Mouse (Mus musculus): ENCODE data around the gene Lbx2. TPM values are rescaled to one million over a fixed set of nuclear protein-coding genes. Genes with fewer than 3 reads are reported as not detected.

Gene Lbx2
- polyA plus RNA-seq, 1 experiment from 2014 or later = not detected

DNA sequence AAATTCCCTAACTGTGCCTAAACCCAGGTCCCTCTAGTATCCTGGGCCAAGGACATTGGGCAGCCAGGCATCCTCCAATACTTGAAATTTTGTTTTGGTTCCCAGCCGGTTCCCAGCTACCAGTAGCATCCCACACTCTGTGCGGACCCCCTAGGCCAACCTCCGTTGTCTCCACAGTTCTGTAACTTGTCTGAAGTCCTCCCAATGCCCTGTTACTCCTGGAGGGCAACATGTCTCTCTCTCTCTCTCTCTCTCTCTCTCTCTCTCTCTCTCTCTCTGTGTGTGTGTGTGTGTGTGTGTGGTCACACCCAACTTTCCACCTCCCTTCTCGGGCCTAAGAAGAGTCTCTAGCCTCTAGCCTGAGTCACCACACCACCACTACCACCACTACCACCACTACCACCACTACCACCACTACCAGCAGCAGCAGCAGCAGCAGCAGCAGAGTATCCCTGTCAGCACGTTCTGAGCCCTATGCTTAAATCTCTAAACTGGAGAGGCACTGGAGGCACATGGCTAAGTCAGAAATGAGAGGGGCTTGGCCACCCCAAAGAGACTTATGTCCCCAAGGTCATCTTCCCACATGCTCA is 50.2 kb downstream of the Lbx2 start:
- Histone ChIP-seq H3K36me3 (ENCODE audit: control insufficient read depth, insufficient read depth) (no peaks in the 10 kb centered on the region), H3K4me3 (replicated peaks; ENCODE audit: low read length) (no peak overlapping the region; the same call in 1 of the 2 replicates), H3K4me1 (replicated peaks; ENCODE audit: control insufficient read depth, insufficient read depth, low read length) (peaks cover 21% of the 10 kb centered on the region), H3K9me3 (ENCODE audit: control insufficient read depth, low read length) (no peaks in the 10 kb centered on the region), H3K27ac (ENCODE audit: low read length) (no peak overlapping the region), H3K9ac (replicated peaks; ENCODE audit: low read depth, low read length) (no peak overlapping the region; the same call in 1 of the 2 replicates), H3K4me2 (ENCODE audit: low read length) (peak overlapping the region; percentile 55), H3K27me3 (replicated peaks; ENCODE audit: control insufficient read depth, insufficient read depth, low read length) (peaks cover 16% of the 10 kb centered on the region)
- ATAC-seq = no peak
- 25% methylated on average over 5 of the region's 5 CpGs for WGBS

DNA sequence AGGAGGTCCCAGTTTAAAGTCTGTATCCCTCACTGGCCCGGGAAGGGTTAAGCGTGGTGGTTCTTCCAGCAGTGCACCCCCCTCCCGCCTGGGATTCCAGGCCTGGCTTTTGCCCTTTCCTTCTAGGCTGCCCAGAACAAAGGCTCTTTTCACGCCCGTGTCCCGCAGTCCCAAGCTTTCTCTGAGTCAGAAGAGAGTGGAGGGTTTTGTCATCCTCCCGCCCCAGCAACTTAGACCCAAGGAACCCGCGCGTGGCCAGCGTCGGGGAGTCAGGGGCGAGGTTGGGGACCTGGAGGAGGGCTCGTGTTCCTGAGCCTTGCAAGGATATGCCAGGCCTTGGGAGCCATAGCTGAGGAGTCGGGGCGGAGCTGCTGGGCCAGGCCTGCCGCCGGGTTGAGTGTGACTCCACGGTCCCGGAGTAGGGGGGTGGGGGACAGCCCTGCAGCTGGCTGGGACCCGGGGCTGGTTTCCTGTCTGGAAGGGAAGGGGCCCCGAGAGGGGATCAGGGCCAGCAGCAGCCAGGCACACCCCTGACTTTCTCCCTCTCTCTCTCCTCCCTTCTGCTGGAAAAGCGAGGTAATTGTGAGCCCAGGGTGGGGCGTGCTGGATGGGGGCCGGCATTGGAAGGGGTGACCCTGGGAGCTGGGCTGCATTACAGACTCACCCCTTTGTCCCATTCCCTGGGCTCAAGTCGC is 50.9 kb downstream of the Lbx2 start:
- peak overlapping the region; percentile 62 for H3K9ac ChIP-seq (replicated peaks; ENCODE audit: low read depth, low read length)
- H3K9me3 ChIP-seq (ENCODE audit: control insufficient read depth, low read length) = no peaks in the 10 kb centered on the region
- peaks cover 16% of the 10 kb centered on the region for H3K27me3 ChIP-seq (replicated peaks; ENCODE audit: control insufficient read depth, insufficient read depth, low read length)
- ATAC-seq = peak; percentile 66
- H3K36me3 ChIP-seq (ENCODE audit: control insufficient read depth, insufficient read depth) = no peaks in the 10 kb centered on the region
- peak overlapping the region; percentile 39 for H3K4me3 ChIP-seq (replicated peaks; ENCODE audit: low read length)
- 2% methylated on average over 24 of the region's 26 CpGs for WGBS
- H3K4me2 ChIP-seq (ENCODE audit: low read length) = peak overlapping the region; percentile 55
- H3K27ac ChIP-seq (ENCODE audit: low read length) = peak overlapping the region; percentile 76
- H3K4me1 ChIP-seq (replicated peaks; ENCODE audit: control insufficient read depth, insufficient read depth, low read length) = peaks cover 24% of the 10 kb centered on the region

DNA sequence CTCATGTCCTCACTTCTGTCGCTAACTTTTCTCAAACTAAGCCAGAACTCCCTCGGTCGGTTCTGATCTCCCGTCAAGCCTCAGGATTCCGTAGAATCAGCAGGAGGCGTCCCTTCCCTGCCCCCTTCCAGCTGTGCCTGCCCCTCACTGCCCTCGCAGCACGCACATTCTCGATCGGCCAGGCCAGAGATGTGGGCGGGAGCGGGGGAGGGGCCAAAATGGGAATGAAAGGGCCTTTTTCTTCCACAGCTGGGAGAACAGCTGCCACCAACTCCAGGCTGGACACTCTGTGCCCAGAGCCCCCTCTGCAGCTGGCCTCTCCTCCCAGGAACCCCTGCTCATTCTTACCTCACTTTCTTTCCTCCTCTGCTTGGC is 51.4 kb downstream of the Lbx2 start:
- Histone ChIP-seq H3K27ac (ENCODE audit: low read length) (peak overlapping the region; percentile 76), H3K4me3 (replicated peaks; ENCODE audit: low read length) (peak overlapping the region; percentile 39), H3K9me3 (ENCODE audit: control insufficient read depth, low read length) (no peaks in the 10 kb centered on the region), H3K4me1 (replicated peaks; ENCODE audit: control insufficient read depth, insufficient read depth, low read length) (peaks cover 29% of the 10 kb centered on the region), H3K4me2 (ENCODE audit: low read length) (peak overlapping the region; percentile 55), H3K9ac (replicated peaks; ENCODE audit: low read depth, low read length) (peak overlapping the region; percentile 62), H3K36me3 (ENCODE audit: control insufficient read depth, insufficient read depth) (no peaks in the 10 kb centered on the region), H3K27me3 (replicated peaks; ENCODE audit: control insufficient read depth, insufficient read depth, low read length) (peaks cover 16% of the 10 kb centered on the region)
- ATAC-seq = peak; percentile 43
- 0% methylated on average over 12 of the region's 12 CpGs for WGBS

MicroRNAs within 50 kb of the gene (microRNA counts, 519-probe panel; counts per million panel counts)
- microRNA mmu-miR-3470a+mmu-miR-3470b = 1,958 counts per million, percentile 27 among the panel's probes with 10 or more counts

Small RNA genes within 50 kb of the gene (microRNA-seq; reads per million reads assigned to microRNA genes)
- gene Mir3470a = not detected
- gene Mir7040 = not detected

Other genes starting within 250 kb of the Lbx2 start
- gene Sema4f, start 146.6 kb upstream of the Lbx2 start, polyA plus RNA-seq (2015; fragmentation: Nextera tagmentation; extraction: Ambion mirVana) = 16.3 and 18.7 TPM in 2 replicates
- gene M1ap, start 139.5 kb upstream of the Lbx2 start, polyA plus RNA-seq (2015; fragmentation: Nextera tagmentation; extraction: Ambion mirVana) = not detected in 2 replicates
- 2.0 and 2.1 TPM in 2 replicates for gene Dok1, start 52.9 kb upstream of the Lbx2 start, polyA plus RNA-seq (2015; fragmentation: Nextera tagmentation; extraction: Ambion mirVana)
- gene Loxl3, start 52.2 kb upstream of the Lbx2 start, polyA plus RNA-seq (2015; fragmentation: Nextera tagmentation; extraction: Ambion mirVana) = 5.3 and 6.0 TPM in 2 replicates
- 157 and 186 TPM in 2 replicates for gene Aup1, start 31.8 kb upstream of the Lbx2 start, polyA plus RNA-seq (2015; fragmentation: Nextera tagmentation; extraction: Ambion mirVana)
- gene Htra2, start 31.1 kb upstream of the Lbx2 start, polyA plus RNA-seq (2015; fragmentation: Nextera tagmentation; extraction: Ambion mirVana) = 70.7 and 77.8 TPM in 2 replicates
- gene Dqx1, start 28.5 kb upstream of the Lbx2 start, polyA plus RNA-seq (2015; fragmentation: Nextera tagmentation; extraction: Ambion mirVana) = 0.30 and 0.31 TPM in 2 replicates
- not detected in 2 replicates for gene Tlx2, start 16.1 kb upstream of the Lbx2 start, polyA plus RNA-seq (2015; fragmentation: Nextera tagmentation; extraction: Ambion mirVana)
- 45.5 and 46.5 TPM in 2 replicates for gene Pcgf1, start 8.5 kb upstream of the Lbx2 start, polyA plus RNA-seq (2015; fragmentation: Nextera tagmentation; extraction: Ambion mirVana)
- 3.2 and 4.3 TPM in 2 replicates for gene Ccdc142, start 15.2 kb downstream of the Lbx2 start, polyA plus RNA-seq (2015; fragmentation: Nextera tagmentation; extraction: Ambion mirVana)
- 4.1 and 4.9 TPM in 2 replicates for gene Gm42688, start 15.2 kb downstream of the Lbx2 start, polyA plus RNA-seq (2015; fragmentation: Nextera tagmentation; extraction: Ambion mirVana)
- 109 and 122 TPM in 2 replicates for gene Mrpl53, start 22.7 kb downstream of the Lbx2 start, polyA plus RNA-seq (2015; fragmentation: Nextera tagmentation; extraction: Ambion mirVana)
- 21.8 and 22.6 TPM in 2 replicates for gene Mogs, start 29.1 kb downstream of the Lbx2 start, polyA plus RNA-seq (2015; fragmentation: Nextera tagmentation; extraction: Ambion mirVana)
- gene Wbp1, start 35.2 kb downstream of the Lbx2 start, polyA plus RNA-seq (2015; fragmentation: Nextera tagmentation; extraction: Ambion mirVana) = 209 and 228 TPM in 2 replicates
- 11.4 and 14.4 TPM in 2 replicates for gene Ino80b, start 39.1 kb downstream of the Lbx2 start, polyA plus RNA-seq (2015; fragmentation: Nextera tagmentation; extraction: Ambion mirVana)
- 6.9 and 7.4 TPM in 2 replicates for gene Rtkn, start 49.1 kb downstream of the Lbx2 start, polyA plus RNA-seq (2015; fragmentation: Nextera tagmentation; extraction: Ambion mirVana)
- gene Wdr54, start 70.0 kb downstream of the Lbx2 start, polyA plus RNA-seq (2015; fragmentation: Nextera tagmentation; extraction: Ambion mirVana) = 18.2 and 21.7 TPM in 2 replicates
- 7.8 and 9.4 TPM in 2 replicates for gene 1700003E16Rik, start 70.0 kb downstream of the Lbx2 start, polyA plus RNA-seq (2015; fragmentation: Nextera tagmentation; extraction: Ambion mirVana)
- gene Dctn1, start 79.6 kb downstream of the Lbx2 start, polyA plus RNA-seq (2015; fragmentation: Nextera tagmentation; extraction: Ambion mirVana) = 150 and 158 TPM in 2 replicates
- gene Slc4a5, start 133.5 kb downstream of the Lbx2 start, polyA plus RNA-seq (2015; fragmentation: Nextera tagmentation; extraction: Ambion mirVana) = 0.52 and 0.76 TPM in 2 replicates
- 22.3 and 28.6 TPM in 2 replicates for gene Mthfd2, start 239.5 kb downstream of the Lbx2 start, polyA plus RNA-seq (2015; fragmentation: Nextera tagmentation; extraction: Ambion mirVana)
- gene Mob1a, start 239.6 kb downstream of the Lbx2 start, polyA plus RNA-seq (2015; fragmentation: Nextera tagmentation; extraction: Ambion mirVana) = 30.2 and 36.6 TPM in 2 replicates

Data from forebrain, embryonic 16.5 days (tissue).